Mouse (Mus musculus) testis, adult 2 months (tissue): ENCODE data around the gene Mucl2. TPM values are rescaled to one million over a fixed set of nuclear protein-coding genes. Genes with fewer than 3 reads are reported as not detected.
"Not testable (repeated sequence)": the region's sequence is repeated elsewhere in the genome, so short reads cannot be mapped to it uniquely, and the experiment has no call there.

Experiments
- H3K27ac ChIP-seq: fragments of 200-500 bp; 2 replicates; pipeline ENCODE4 v1.5.1; 2012; ENCODE audit warnings: low read depth, low read length; ENCODE audit not compliant: control insufficient read depth, insufficient read depth
- H3K27me3 ChIP-seq: fragments of 200-500 bp; 2 replicates; pipeline ENCODE4 v1.6.1; 2012; ENCODE audit warnings: mild to moderate bottlenecking, low read length, moderate library complexity; ENCODE audit not compliant: control insufficient read depth, insufficient read depth
- H3K36me3 ChIP-seq: fragments of 200-500 bp; 2 replicates; pipeline ENCODE4 v1.6.1; 2012; ENCODE audit warnings: mild to moderate bottlenecking, low read length; ENCODE audit not compliant: control insufficient read depth, insufficient read depth
- H3K4me1 ChIP-seq: fragments of 200-500 bp; 2 replicates; pipeline ENCODE4 v1.6.1; 2012; ENCODE audit warnings: low read length; ENCODE audit not compliant: control insufficient read depth, insufficient read depth
- H3K4me3 ChIP-seq: fragments of 200-500 bp; 2 replicates; pipeline ENCODE4 v1.5.1; 2012; ENCODE audit warnings: low read depth, mild to moderate bottlenecking, low read length, moderate library complexity, mixed read lengths; ENCODE audit not compliant: control insufficient read depth
- CTCF ChIP-seq: fragments of 200-500 bp; IDR thresholded peaks from 2 replicates; pipeline ENCODE4 v1.5.1; 2012; ENCODE audit warnings: low read depth, mild to moderate bottlenecking, inconsistent platforms, low read length, moderate library complexity; ENCODE audit not compliant: control insufficient read depth, insufficient read depth, insufficient replicate concordance
- POLR2A ChIP-seq: fragments of 200-500 bp; IDR thresholded peaks from 2 replicates; pipeline ENCODE4 v1.6.1; 2012; ENCODE audit warnings: low read depth, mild to moderate bottlenecking, inconsistent platforms, low read length, moderate library complexity; ENCODE audit not compliant: control insufficient read depth
- polyA plus RNA-seq: library from polyadenylated mRNA; depleted of rRNA; stranded (reverse); fragments of >200 nt; gene quantifications from 2 replicates; pipeline ENCODE4 v1.2.3, GENCODE M21; 2012; rRNA removed

Mucl2 gene
- polyA plus RNA-seq = not detected in 2 replicates

GRCm38 (mm10) chr15:103899212-103899611 is at the start of gene Mucl2:
Gene Mucl2 (minus strand): TSS chr15:103899312.
- Histone ChIP-seq H3K27ac (no peak within 1 kb of the TSS), H3K36me3 (no peaks in the 10 kb centered on the region), H3K27me3 (no peaks in the 10 kb centered on the region), H3K4me3 (no peak within 1 kb of the TSS), H3K4me1 (no peaks in the 10 kb centered on the region)
- TF ChIP-seq CTCF = no peak
- TF ChIP-seq POLR2A = no peak

- not testable (repeated sequence) for H3K36me3 ChIP-seq, H3K27me3 ChIP-seq, H3K27ac ChIP-seq, H3K4me1 ChIP-seq, H3K4me3 ChIP-seq
These were observed 13.9 kb upstream of the Mucl2 start for GRCm38 (mm10) chr15:103913061-103913460.

Other genes with a start within 250 kb of the Mucl2 start
- 0.49 and 0.60 TPM in 2 replicates for gene Mucl1, start 143.8 kb downstream of the Mucl2 start, polyA plus RNA-seq